Mouse (Mus musculus): ENCODE data around the gene Ncor2.

DNA sequence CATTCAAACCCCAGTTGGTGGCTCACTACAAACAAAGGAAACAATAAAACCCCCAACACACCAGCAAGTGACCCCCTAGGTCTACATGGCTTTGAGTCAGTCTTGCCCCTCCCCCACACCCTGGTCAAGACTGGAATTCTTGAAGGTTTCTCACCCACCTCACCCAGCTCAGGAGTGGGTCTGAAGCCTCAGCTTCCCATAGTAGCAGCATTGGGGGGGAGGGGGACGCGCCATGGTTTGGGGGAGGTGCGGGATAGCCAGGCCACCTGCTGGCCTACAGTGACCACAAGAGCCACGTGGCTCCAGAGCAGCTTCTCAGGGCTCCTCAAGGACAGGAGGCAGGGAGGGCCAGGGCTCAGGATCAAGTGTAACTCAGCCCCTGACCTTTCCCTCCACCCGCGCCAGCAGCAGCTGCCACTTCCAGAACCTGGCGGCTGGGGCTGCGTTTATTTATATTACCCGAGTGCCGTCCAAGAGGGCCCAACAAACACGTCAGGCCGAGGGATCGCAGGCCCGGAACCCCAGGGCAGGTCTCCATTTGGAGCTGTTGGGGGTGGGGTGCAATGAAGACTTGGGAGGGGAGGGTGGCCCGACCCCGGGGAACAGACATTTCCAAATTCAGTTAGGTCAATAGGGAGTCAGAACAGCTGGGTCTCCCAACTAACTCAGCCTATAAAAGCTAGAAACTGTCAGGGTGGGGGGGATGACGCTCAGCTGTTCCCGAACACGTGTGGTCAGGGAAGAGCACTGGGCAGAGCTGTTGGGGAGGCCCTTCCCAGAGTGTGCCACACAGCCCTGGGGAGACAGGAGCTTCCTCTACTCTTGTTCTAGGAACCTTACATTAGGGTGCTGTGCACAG is 122.1 kb downstream of the Ncor2 start:
- TF ChIP-seq CTCF (IDR thresholded peaks at IDR 0.05; ENCODE audit: low read depth) (no peak), EP300 (optimal IDR thresholded peaks at IDR 0.05) (no peak)
